Mouse (Mus musculus): ENCODE results near the gene Plekhn1.

The Plekhn1 gene

GRCm38 (mm10) chr4:156213134-156213533, 21.5 kb downstream of the Plekhn1 start:
- no peak for DNase-seq (ENCODE audit: low spot score)

GRCm38 (mm10) chr4:156209963-156210635, 24.6 kb downstream of the Plekhn1 start:
- DNase-seq (ENCODE audit: low spot score), result no peak

GRCm38 (mm10) chr4:156208872-156209271, 25.8 kb downstream of the Plekhn1 start:
- DNase-seq (ENCODE audit: low spot score), result no peak

- DNase-seq (ENCODE audit: low spot score), result no peak
These were observed 31.1 kb downstream of the Plekhn1 start for GRCm38 (mm10) chr4:156203413-156204131.

- DNase-seq (ENCODE audit: low spot score), result no peak
These were observed 31.6 kb downstream of the Plekhn1 start, which contains the start of gene AW011738 for GRCm38 (mm10) chr4:156203001-156203412. AW011738 (plus strand) TSS chr4:156203304.

GRCm38 (mm10) chr4:156202462-156202893, 32.2 kb downstream of the Plekhn1 start:
- DNase-seq (ENCODE audit: low spot score), result no peak

- no peak for DNase-seq (ENCODE audit: low spot score)
These were observed 33.8 kb downstream of the Plekhn1 start, which contains the start of gene Isg15 for GRCm38 (mm10) chr4:156200623-156201475. Isg15 (minus strand) TSS chr4:156200818.

- peak; percentile 49 for DNase-seq (ENCODE audit: low spot score)
These were observed 36.8 kb downstream of the Plekhn1 start for GRCm38 (mm10) chr4:156197829-156198205.

GRCm38 (mm10) chr4:156197131-156197828, 37.4 kb downstream of the Plekhn1 start, which contains the start of gene Agrn:
Agrn (minus strand) TSS chr4:156197488.
- no peak for DNase-seq (ENCODE audit: low spot score)

- DNase-seq (ENCODE audit: low spot score), result no peak
These were observed 38.5 kb downstream of the Plekhn1 start for GRCm38 (mm10) chr4:156195927-156196870.

GRCm38 (mm10) chr4:156194346-156194745, 40.3 kb downstream of the Plekhn1 start:
- no peak for DNase-seq (ENCODE audit: low spot score)

- no peak for DNase-seq (ENCODE audit: low spot score)
These were observed 40.8 kb downstream of the Plekhn1 start for GRCm38 (mm10) chr4:156193906-156194305.

- no peak for DNase-seq (ENCODE audit: low spot score)
These were observed 41.5 kb downstream of the Plekhn1 start for GRCm38 (mm10) chr4:156193200-156193590.

GRCm38 (mm10) chr4:156192421-156193199, 42.0 kb downstream of the Plekhn1 start:
- DNase-seq (ENCODE audit: low spot score), result no peak

GRCm38 (mm10) chr4:156188811-156189323, 45.8 kb downstream of the Plekhn1 start:
- DNase-seq (ENCODE audit: low spot score), result no peak

GRCm38 (mm10) chr4:156188162-156188810, 46.4 kb downstream of the Plekhn1 start:
- no peak for DNase-seq (ENCODE audit: low spot score)

GRCm38 (mm10) chr4:156185950-156186850, 48.5 kb downstream of the Plekhn1 start:
- no peak for DNase-seq (ENCODE audit: low spot score)

- DNase-seq (ENCODE audit: low spot score), result no peak
These were observed 49.2 kb downstream of the Plekhn1 start for GRCm38 (mm10) chr4:156185456-156185949.
